Comparison of ENCODE assay signal across 11 mouse cellular contexts in genomic region chr2:105671798-105672595, GRCm38 (mm10). TPM values are rescaled to one million over a fixed set of nuclear protein-coding genes. Genes with fewer than 3 reads are reported as not detected.
DNase-seq lines count a peak whose midpoint lies in the region; ATAC-seq lines count a peak whose summit lies in the region.
"Had no signal": no experiment of that assay in that cellular context is flagged by ENCODE, and none has a peak within 500 bp of the region (broad histone marks: within the 10 kb centered on the region; RNA-seq: fewer than 3 reads in every experiment).

No protein-coding gene starts in this region.

- WGBS in heart, embryonic 12.5 days: 1% methylated on average over 25 of the region's 25 CpGs
- WGBS in forebrain, embryonic 16.5 days: 7% methylated on average over 25 of the region's 25 CpGs
- WGBS in midbrain, embryonic 14.5 days: 3% methylated on average over 25 of the region's 25 CpGs

- peaks cover 94% of the 10 kb centered on the region for H3K27me3 ChIP-seq in heart, embryonic 12.5 days (replicated peaks)
- peaks cover 27% of the 10 kb centered on the region for H3K27me3 ChIP-seq in forebrain, embryonic 16.5 days (replicated peaks; ENCODE audit: control insufficient read depth, insufficient read depth, low read length)
- peaks cover 99% of the 10 kb centered on the region for H3K27me3 ChIP-seq in midbrain, embryonic 14.5 days (ENCODE audit: control insufficient read depth, insufficient read depth, low read length)

- H3K9ac ChIP-seq in heart, embryonic 12.5 days: no peak overlapping the region
- peak overlapping the region; percentile 18 for H3K9ac ChIP-seq in forebrain, embryonic 16.5 days (replicated peaks; ENCODE audit: low read depth, low read length)
- H3K9ac ChIP-seq in midbrain, embryonic 14.5 days (replicated peaks; ENCODE audit: low read length): peak overlapping the region; percentile 16; the same call in 1 of the 2 replicates

- H3K4me3 ChIP-seq in heart, embryonic 12.5 days: peak overlapping the region; percentile 7; the same call in 1 of the 2 replicates
- peak overlapping the region; percentile 34 for H3K4me3 ChIP-seq in forebrain, embryonic 16.5 days (replicated peaks; ENCODE audit: low read length)
- peak overlapping the region; percentile 18; the same call in 1 of the 2 replicates for H3K4me3 ChIP-seq in midbrain, embryonic 14.5 days (replicated peaks; ENCODE audit: low read depth, low read length)
- H3K4me3 ChIP-seq: left cerebral cortex, adult 2 months had no signal

- H3K4me1 ChIP-seq in heart, embryonic 12.5 days (replicated peaks): peaks cover 44% of the 10 kb centered on the region
- peaks cover 58% of the 10 kb centered on the region for H3K4me1 ChIP-seq in forebrain, embryonic 16.5 days (replicated peaks; ENCODE audit: control insufficient read depth, insufficient read depth, low read length)
- H3K4me1 ChIP-seq in midbrain, embryonic 14.5 days (ENCODE audit: control insufficient read depth, insufficient read depth, low read length): peaks cover 15% of the 10 kb centered on the region

- peak overlapping the region; percentile 25; the same call in 1 of the 2 replicates for H3K4me2 ChIP-seq in heart, embryonic 12.5 days
- peak overlapping the region; percentile 44 for H3K4me2 ChIP-seq in forebrain, embryonic 16.5 days (ENCODE audit: low read length)
- H3K4me2 ChIP-seq in midbrain, embryonic 14.5 days (ENCODE audit: low read length): peak overlapping the region; percentile 21; the same call in 1 of the 2 replicates

- no peak for DNase-seq in heart, postnatal 4 days
- peak; percentile 31 for DNase-seq in brain, adult 2 months (ENCODE audit: low read depth, low spot score)
- peak; percentile 57 for DNase-seq in midbrain, embryonic 14.5 days
- no peak for DNase-seq in testis, postnatal 14 days (ENCODE audit: low spot score)
- DNase-seq in adrenal gland, adult 2 months: no peak
- DNase-seq in T-cell, adult 2 months (ENCODE audit: low spot score): no peak
- DNase-seq: adrenal gland, postnatal 10 days had no signal

- H3K9me3 ChIP-seq in heart, embryonic 12.5 days (replicated peaks): no peaks in the 10 kb centered on the region
- H3K9me3 ChIP-seq in forebrain, embryonic 16.5 days (ENCODE audit: control insufficient read depth, low read length): no peaks in the 10 kb centered on the region
- no peaks in the 10 kb centered on the region for H3K9me3 ChIP-seq in midbrain, embryonic 14.5 days (ENCODE audit: control insufficient read depth, low read length)

- ATAC-seq in heart, embryonic 12.5 days (ENCODE audit: insufficient number of reproducible peaks, low FRiP score): no peak
- ATAC-seq in forebrain, embryonic 16.5 days: no peak
- ATAC-seq in midbrain, embryonic 14.5 days (ENCODE audit: low FRiP score, low TSS enrichment): no peak

- no peak overlapping the region for H3K27ac ChIP-seq in heart, embryonic 12.5 days (ENCODE audit: poor library complexity, severe bottlenecking)
- peak overlapping the region; percentile 43; the same call in 1 of the 2 replicates for H3K27ac ChIP-seq in forebrain, embryonic 16.5 days (ENCODE audit: low read length)
- H3K27ac ChIP-seq in midbrain, embryonic 14.5 days (replicated peaks; ENCODE audit: low read depth, low read length): no peak overlapping the region
- H3K27ac ChIP-seq: left cerebral cortex, adult 2 months had no signal

- no peaks in the 10 kb centered on the region for H3K36me3 ChIP-seq in heart, embryonic 12.5 days
- H3K36me3 ChIP-seq in forebrain, embryonic 16.5 days (ENCODE audit: control insufficient read depth, insufficient read depth): no peaks in the 10 kb centered on the region
- no peaks in the 10 kb centered on the region for H3K36me3 ChIP-seq in midbrain, embryonic 14.5 days (ENCODE audit: control insufficient read depth, insufficient read depth, low read length)

RNA-seq across cellular contexts. Expression of gene Pax6, which starts 3.3 kb away (rescaled TPM):
- polyA plus RNA-seq in heart, embryonic 12.5 days (2016; fragmentation: Nextera tagmentation; extraction: Ambion mirVana): 0.28 and 0.46 TPM in 2 replicates
- total RNA-seq in heart, postnatal 4 days (2021): under 1 TPM in 1 of 2 experiments, not detected in 1; 0.61 TPM
- polyA plus RNA-seq in forebrain, embryonic 16.5 days (2015; fragmentation: Nextera tagmentation; extraction: Ambion mirVana): 39.9 and 42.2 TPM in 2 replicates
- polyA plus RNA-seq in midbrain, embryonic 14.5 days (2014; fragmentation: Nextera tagmentation; extraction: Ambion mirVana): 20.7 and 22.9 TPM in 2 replicates
- total RNA-seq in adrenal gland, adult 2 months (2021): not detected
- polyA plus RNA-seq in adrenal gland, adult 2 months (2012; rRNA removed): not detected in 2 replicates
- total RNA-seq: gastrocnemius, adult 8-10 months had no signal

Comparison
In these comparisons a context has a peak if more than half of its experiments do, and no peak if none do; other contexts are left out.
1. DNase-seq: peak in brain, adult 2 months (single experiment) and midbrain, embryonic 14.5 days (single experiment); none in heart, postnatal 4 days (single experiment), testis, postnatal 14 days (single experiment), adrenal gland, adult 2 months (single experiment) and T-cell, adult 2 months (single experiment).
2. RNA of gene Pax6, which starts 3.3 kb away (polyA plus RNA-seq): 39.9 to 42.2 TPM in forebrain, embryonic 16.5 days and 20.7 to 22.9 TPM in midbrain, embryonic 14.5 days; 0.28 to 0.46 TPM in heart, embryonic 12.5 days and not detected in adrenal gland, adult 2 months; every median in the first group is over 10 times any median in the second.
3. Peak in every context shown above with its lines, with median percentiles within 50 percentile points of each other: H3K4me2 ChIP-seq and H3K4me3 ChIP-seq.